Mouse (Mus musculus) lung, adult 18-20 months (tissue): ENCODE data around the gene Tnrc18.
"Not testable (repeated sequence)": the region's sequence is repeated elsewhere in the genome, so short reads cannot be mapped to it uniquely, and the experiment has no call there.

Source experiments
- DNase-seq, 2 experiments: peaks; one replicate each; pipeline ENCODE4 v3.0.0; 2022; ENCODE audit warnings: mixed read lengths in 2 of 2

Tnrc18 gene

DNA sequence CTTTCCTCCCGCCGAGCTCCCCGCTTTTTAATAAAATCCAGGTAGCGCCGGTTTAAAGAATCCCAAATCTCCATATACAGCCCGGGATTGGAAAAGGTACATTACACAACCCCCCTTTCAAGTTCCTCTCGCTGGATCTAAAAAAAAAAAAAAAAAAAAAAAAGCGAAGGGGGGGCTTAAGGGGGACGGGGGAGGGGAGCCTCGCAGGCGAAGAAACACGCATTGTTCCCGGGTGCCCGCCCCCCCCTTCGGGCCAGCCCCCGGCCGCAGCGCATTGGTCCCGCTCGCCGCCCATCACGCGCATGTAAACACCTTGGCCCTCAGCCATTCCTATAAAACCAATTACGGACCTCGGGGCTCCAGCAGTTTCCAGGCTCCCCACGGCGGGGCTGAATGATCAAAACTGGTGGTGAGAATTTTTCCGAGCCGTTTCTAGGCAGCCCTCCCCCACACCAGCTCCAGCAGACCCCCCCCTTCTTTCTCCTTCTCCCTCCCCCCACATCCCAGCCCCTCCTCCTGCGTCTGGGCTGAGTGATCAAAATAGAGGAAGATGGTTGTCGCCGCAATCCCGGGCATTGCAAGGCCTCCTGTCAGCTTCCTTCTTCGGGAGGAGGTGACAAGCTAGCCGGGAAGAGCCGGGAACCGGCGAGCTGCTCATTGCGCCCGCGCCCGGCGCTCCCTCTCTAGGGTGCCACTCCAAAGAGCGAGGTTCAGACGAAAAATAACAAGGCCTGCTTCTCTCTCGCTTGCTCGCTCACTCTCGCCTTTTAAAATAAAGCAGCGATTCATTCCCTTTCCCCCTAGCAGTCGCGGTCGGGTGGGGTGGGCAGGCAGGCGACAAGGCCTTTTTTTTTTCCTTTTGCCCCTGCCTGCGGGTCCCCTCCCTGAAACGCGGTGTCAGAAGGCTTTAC is at the start of gene Tnrc18:
Gene Tnrc18 (minus strand): TSS at position 139 of the 911 bp plus-strand sequence.
- peak; percentile 97 to 98 for DNase-seq

DNA sequence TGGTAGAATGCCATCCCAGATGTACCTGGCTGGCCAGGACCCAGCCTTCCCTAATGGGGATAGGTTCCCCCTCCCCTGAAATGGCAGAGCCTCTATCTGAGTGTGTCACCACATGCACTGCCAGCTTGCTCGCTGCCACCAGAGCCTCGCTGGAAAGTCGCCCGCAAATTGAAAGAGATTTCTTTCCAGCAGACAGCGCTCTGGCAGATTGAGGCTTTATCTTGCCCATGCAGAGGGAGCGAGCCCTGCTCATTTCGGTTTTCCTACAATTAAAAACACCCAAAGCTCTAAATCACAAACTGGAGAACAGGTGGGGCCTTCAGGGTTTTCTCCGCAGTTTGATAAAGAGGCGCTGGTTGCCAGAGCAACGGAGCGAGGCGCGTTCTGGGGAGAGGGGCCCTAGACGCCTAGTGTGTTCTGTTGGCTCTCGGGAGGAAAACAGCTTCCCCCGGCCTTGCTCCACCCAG is 40.3 kb upstream of the Tnrc18 start:
- no peak for DNase-seq

DNA sequence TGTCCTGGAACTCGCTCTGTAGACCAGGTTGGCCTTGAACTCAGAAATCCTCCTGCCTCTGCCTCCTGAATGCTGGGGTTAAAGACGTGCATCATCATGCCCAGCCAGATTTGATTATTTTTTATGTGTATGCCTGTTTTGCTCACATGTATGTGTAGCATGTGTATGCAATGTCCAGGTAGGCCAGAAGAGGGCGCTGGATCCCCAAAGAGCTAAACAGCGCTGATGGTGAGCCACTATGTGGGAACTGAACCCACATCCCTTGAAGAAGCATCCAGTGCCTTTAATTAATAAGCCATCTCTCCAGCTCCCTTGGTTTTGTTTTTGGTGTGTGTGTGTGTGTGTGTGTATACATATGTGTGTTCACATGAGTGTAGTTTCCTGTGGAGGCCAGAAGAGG is 38.9 kb upstream of the Tnrc18 start:
- no peak for DNase-seq

DNA sequence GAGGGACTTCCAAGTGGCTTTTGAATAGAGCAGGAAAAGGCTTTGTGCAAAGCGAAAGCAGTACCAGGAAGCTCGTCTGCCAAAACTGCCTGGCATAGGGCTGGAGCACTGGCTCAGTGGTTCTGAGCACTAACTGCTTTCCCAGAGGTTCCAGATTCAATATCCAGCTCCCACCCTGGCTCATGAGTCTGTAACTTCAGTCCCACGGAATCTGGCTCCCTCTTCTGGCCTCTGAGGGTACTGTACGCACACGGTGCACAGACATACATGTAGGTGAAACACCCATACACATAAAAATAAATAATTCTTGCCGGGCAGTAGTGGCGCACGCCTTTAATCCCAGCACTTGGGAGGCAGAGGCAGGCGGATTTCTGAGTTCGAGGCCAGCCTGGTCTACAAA is 37.4 kb upstream of the Tnrc18 start:
- DNase-seq = peak in 1 of 2 experiments; percentile 26

GRCm38 (mm10) chr5:142853585-142853984 is 36.1 kb upstream of the Tnrc18 start:
- no peak for DNase-seq

DNA sequence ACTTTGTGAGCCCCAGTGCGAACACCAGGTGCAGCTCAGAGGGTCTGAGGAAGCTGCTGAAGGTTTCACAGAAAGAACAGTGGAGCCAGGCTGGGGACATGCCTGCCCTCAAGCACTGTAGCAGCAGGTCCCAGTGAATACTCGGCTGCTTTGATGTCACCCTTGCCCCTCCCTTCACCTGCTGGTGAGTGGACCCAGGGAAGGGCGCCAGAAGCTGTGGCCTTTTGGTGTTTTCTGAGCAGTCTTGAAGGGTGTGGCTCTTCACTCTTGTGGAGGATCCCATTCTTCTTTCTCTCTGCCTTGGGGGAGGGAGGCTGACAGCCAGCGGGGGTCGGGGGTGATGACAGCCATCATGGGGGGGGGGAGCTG is 34.2 kb upstream of the Tnrc18 start:
- no peak for DNase-seq

- DNase-seq = no peak
These were observed 33.6 kb upstream of the Tnrc18 start for GRCm38 (mm10) chr5:142850916-142851680.

DNA sequence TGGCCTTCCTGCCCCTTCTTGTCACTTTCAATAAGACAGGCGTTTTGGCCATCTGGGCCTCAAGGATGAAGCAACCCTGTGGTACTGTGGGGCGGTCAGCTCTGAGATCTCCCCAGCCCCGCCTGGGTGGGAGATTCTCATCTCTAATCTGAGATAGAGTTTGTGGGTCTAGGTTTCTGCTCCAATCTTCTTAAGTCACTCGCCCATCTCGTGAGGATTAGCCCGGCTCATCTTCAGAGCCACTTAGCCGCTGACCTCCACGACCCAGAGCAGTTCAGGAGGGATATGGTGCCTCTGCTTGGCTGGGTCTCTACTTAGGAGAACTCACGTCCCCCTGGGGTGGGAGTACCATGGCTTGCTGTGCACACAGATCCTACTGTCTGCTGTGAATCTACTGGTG is 33.0 kb upstream of the Tnrc18 start:
- DNase-seq = no peak

GRCm38 (mm10) chr5:142848911-142849310 is 31.4 kb upstream of the Tnrc18 start:
- DNase-seq = no peak

DNA sequence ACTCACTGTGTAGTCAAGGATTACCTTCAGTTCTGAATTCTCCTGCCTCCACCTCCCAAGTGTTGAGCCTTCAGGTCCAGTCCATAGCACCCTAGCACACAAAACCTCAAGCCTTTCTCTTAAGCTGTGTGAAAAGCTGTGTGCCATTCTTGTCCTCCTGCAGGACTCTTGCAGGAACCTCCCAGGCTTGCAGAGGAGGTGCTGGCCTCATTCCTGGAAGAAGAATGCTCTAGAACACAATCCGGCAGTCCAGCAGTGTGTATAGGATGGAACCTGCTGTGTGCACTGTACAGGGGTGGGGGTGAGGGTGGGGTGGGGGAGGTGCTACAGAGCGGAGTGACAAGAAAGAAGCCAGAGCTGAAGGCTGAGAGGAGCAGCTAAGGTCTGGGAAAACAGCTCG is 30.7 kb upstream of the Tnrc18 start:
- no peak for DNase-seq

- DNase-seq = no peak
These were observed 27.0 kb upstream of the Tnrc18 start for GRCm38 (mm10) chr5:142844467-142844866.

- peak; percentile 27 to 30 for DNase-seq
These were observed 24.7 kb upstream of the Tnrc18 start for GRCm38 (mm10) chr5:142842137-142842642.

DNA sequence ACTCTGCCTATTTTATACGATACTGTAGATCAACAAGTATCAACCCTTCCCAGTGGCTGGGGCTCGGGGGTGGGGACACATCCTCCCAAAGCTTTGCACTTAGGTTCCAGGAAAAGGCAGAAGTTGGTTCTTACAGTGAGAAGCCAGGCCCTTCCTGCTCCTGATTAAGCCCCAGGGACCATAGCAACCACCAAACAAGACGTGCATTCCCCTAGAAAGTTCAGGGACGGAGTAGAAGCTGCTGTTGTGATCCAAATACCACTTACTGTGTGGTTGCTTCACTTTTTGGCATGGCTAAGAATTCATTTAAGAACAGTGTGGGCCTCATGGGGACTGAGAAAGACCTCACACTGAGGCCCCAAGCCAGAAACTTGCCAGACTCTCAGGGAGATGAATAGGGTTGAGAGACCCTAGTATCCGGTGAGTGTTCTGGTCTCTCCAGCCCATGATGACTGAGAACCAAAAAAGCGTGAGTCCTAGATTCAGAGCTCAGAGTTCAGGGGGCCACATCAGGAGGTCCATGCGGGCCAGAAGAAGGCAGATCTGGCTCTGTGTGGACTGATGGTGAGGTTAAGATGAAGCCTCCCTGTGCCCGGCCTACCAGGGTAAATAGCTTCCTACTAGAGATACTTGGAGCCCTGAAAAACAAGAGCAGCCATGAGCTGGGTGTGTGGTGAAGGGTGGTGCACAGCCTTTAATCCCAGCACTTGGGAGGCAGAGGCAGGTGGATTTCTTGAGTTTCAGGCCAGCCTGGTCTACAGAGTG is 24.1 kb upstream of the Tnrc18 start:
- DNase-seq = peak in 1 of 2 experiments; percentile 41

DNA sequence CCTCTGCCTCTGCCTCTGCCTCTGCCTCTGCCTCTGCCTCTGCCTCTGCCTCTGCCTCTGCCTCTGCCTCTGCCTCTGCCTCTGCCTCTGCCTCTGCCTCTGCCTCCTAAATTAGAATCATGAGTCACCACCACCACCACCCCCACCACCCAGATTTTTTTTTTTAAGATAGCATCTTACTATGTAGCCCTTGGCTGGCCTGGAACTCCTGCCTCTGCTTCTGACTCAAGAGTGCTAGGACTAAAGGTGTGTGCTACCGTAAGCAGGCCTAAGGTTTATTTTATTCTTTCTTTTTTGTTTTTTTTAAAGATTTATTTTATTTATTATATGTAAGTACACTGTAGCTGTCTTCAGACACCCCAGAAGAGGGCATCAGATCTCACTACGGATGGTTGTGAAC is 20.0 kb upstream of the Tnrc18 start:
- not testable (repeated sequence) for DNase-seq

DNA sequence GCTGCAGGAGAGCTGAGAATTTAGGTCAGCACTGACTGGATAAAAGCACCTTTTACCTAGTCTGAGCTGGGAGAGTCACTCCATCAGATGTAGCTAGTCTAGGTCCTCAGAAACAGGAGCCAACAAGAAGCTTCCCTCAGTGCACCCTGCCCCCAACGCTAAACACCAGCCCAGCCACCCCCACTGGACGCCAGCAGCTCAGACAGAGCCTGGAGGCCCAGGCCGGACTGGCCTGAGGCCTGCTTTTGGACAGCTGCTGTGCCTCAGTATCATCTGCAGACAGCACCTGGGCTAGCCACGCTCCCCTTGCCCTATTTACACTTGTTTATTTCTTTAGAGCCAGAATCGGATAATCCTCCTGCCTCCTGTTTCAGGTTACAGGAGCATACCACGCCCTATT is 19.4 kb upstream of the Tnrc18 start:
- no peak for DNase-seq

DNA sequence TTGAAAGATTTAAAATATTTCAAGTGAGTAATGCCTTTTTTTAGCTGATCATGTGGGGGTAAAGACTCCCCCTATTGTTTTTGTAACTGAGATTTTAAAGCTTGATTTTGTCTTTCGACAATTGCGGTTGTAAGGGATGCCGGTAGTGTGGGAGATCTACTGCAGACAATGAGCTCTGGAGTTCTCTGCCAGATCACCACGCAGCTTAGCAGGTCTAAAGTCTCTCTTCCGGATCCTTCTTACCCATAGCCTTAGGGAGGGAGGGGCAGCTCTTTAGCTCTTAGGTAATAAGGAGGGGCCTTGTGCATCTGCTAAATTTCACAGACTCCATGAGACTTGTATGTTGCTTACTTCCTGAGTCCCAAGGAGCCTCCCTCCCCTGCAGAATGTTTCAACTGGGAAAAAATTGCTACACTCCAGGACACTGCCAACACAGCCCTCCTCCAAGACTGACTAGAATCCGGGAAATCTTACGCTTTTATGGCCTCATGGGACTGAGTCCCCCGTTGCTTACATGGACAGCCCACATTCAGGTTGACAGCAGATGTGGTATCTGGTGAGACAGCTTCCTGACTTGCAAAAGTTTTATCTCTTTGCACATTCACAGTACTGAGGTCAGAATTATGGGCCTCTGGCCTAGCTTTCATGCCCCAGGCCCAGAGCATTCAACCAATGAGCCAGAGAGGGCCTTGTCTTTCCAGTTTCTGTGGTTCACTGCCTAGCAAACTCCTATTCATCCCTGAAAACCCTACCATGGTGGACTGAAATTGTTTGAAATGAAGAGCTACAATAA is 16.4 kb upstream of the Tnrc18 start:
- DNase-seq = no peak

DNA sequence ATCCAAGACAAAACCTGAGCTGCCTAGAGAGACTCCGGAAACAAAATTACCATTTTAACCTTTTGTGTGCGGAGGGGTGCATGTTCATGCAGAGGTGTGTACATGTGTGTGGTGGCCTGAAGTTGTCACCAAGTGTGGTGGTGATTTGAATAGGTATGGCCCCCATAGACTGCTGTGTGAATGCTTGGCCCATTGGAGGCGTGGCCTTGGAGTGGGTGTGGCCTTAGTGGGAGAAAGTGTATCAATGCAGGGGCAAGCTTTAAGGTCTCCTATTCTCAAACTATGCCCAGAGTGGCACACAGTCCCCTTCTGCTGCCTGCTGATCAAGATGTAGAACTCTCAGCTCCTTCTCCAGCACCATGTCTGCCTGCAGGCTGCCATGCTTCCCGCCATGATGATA is 8.7 kb upstream of the Tnrc18 start:
- no peak for DNase-seq

DNA sequence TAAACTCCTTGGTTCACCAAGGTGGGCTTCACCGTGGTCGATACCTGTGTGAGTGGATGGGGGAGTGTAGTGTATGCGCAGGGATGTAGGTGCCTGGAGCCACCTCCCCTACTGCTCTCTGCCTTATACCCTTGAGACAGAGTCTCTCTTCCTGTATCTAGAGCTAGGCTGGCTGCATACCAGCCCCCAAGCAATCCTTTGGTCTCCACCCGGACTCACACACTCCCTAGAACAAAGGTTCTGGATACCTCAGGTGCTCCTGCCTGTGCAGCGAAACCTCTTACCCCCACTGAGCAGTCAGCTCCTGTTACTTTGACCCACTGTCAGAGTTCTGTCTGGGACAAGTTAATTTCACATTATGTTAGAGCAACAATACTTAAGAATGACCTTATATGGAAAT is 8.2 kb upstream of the Tnrc18 start:
- DNase-seq = no peak

DNA sequence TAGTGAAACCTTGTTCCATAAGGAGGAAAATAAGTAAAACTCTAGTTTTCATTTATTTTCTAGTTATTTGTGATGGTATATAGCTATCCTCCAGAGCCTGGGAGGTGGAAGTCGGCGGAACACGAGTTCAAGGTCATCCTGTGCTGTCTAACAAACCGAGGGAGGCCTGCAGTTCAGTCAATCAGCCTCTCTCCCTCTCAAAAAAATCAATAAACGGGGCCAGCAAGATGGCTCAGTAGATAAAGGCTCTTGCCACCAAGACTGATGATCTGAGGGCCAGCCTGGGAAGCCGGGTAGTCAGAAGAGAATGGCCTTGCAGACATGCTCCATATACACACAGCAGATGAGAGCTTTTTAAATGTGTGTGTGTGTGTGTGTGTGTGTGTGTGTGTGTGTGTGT is 6.6 kb upstream of the Tnrc18 start:
- DNase-seq = no peak

GRCm38 (mm10) chr5:142823096-142824062 is 5.9 kb upstream of the Tnrc18 start:
- DNase-seq = peak; percentile 86 to 91
